Mouse (Mus musculus): Measurements from ENCODE around the gene Olfr506. TPM values are rescaled to one million over a fixed set of nuclear protein-coding genes. Genes with fewer than 3 reads are reported as not detected.
"Not testable (repeated sequence)": the region's sequence is repeated elsewhere in the genome, so short reads cannot be mapped to it uniquely, and the experiment has no call there.

Gene Olfr506
- not detected in 2 replicates for polyA plus RNA-seq (2014; fragmentation: Nextera tagmentation; extraction: Ambion mirVana)

- no peak within 1 kb of the TSS for H3K4me2 ChIP-seq
- no peak for DNase-seq (ENCODE audit: low spot score)
- ATAC-seq (replicated peaks; ENCODE audit: low FRiP score), result no peak
- no peaks in the 10 kb centered on the region for H3K27me3 ChIP-seq (replicated peaks; ENCODE audit: control insufficient read depth, insufficient read depth, low read length)
- no peak within 1 kb of the TSS for H3K9ac ChIP-seq (ENCODE audit: low read depth, low read length)
- no peaks in the 10 kb centered on the region for H3K9me3 ChIP-seq (ENCODE audit: control insufficient read depth, low read length)
- no peak within 1 kb of the TSS for H3K27ac ChIP-seq (ENCODE audit: low read depth, low read length)
- no peak within 1 kb of the TSS for H3K4me3 ChIP-seq (ENCODE audit: low read depth, low read length)
- H3K4me1 ChIP-seq (replicated peaks; ENCODE audit: control insufficient read depth, insufficient read depth, low read length), result no peaks in the 10 kb centered on the region
- no peaks in the 10 kb centered on the region for H3K36me3 ChIP-seq (ENCODE audit: control insufficient read depth, insufficient read depth, low read length)
Observed at GRCm38 (mm10) chr7:108610487-108610886, at the start of gene Olfr506. Gene Olfr506, plus strand, starts transcription at chr7:108610787.

- no peaks in the 10 kb centered on the region for H3K9me3 ChIP-seq (ENCODE audit: control insufficient read depth, low read length)
- ATAC-seq (replicated peaks; ENCODE audit: low FRiP score), result no peak
- 89% methylated on average over 1 of the region's 1 CpGs for WGBS
- no peak within 1 kb of the TSS for H3K4me3 ChIP-seq (ENCODE audit: low read depth, low read length)
- no peak within 1 kb of the TSS for H3K27ac ChIP-seq (ENCODE audit: low read depth, low read length)
- no peaks in the 10 kb centered on the region for H3K36me3 ChIP-seq (ENCODE audit: control insufficient read depth, insufficient read depth, low read length)
- no peak within 1 kb of the TSS for H3K9ac ChIP-seq (ENCODE audit: low read depth, low read length)
- DNase-seq (ENCODE audit: low spot score), result no peak
- H3K27me3 ChIP-seq (replicated peaks; ENCODE audit: control insufficient read depth, insufficient read depth, low read length), result no peaks in the 10 kb centered on the region
- H3K4me2 ChIP-seq, result no peak within 1 kb of the TSS
- no peaks in the 10 kb centered on the region for H3K4me1 ChIP-seq (replicated peaks; ENCODE audit: control insufficient read depth, insufficient read depth, low read length)
Observed at GRCm38 (mm10) chr7:108565693-108566092, 44.9 kb upstream of the Olfr506 start, which contains the start of gene Olfr504. Gene Olfr504, minus strand, starts transcription at chr7:108565793.

GRCm38 (mm10) chr7:108589797-108590196 lies 20.8 kb upstream of the Olfr506 start:
- no peak overlapping the region for H3K4me3 ChIP-seq (ENCODE audit: low read depth, low read length)
- no peak overlapping the region for H3K9ac ChIP-seq (ENCODE audit: low read depth, low read length)
- no peaks in the 10 kb centered on the region for H3K9me3 ChIP-seq (ENCODE audit: control insufficient read depth, low read length)
- H3K27me3 ChIP-seq (replicated peaks; ENCODE audit: control insufficient read depth, insufficient read depth, low read length), result no peaks in the 10 kb centered on the region
- no peak overlapping the region for H3K27ac ChIP-seq (ENCODE audit: low read depth, low read length)
- 88% methylated on average over 1 of the region's 1 CpGs for WGBS
- DNase-seq (ENCODE audit: low spot score) (no peak), ATAC-seq (replicated peaks; ENCODE audit: low FRiP score) (no peak; the same call in 1 of the 2 replicates)
- no peak overlapping the region for H3K4me2 ChIP-seq
- H3K4me1 ChIP-seq (replicated peaks; ENCODE audit: control insufficient read depth, insufficient read depth, low read length), result no peaks in the 10 kb centered on the region
- no peaks in the 10 kb centered on the region for H3K36me3 ChIP-seq (ENCODE audit: control insufficient read depth, insufficient read depth, low read length)

- DNase-seq (ENCODE audit: low spot score); H3K36me3 ChIP-seq (ENCODE audit: control insufficient read depth, insufficient read depth, low read length); H3K27ac ChIP-seq (ENCODE audit: low read depth, low read length); ATAC-seq (replicated peaks; ENCODE audit: low FRiP score); H3K4me3 ChIP-seq (ENCODE audit: low read depth, low read length); H3K4me2 ChIP-seq; H3K4me1 ChIP-seq (replicated peaks; ENCODE audit: control insufficient read depth, insufficient read depth, low read length); H3K27me3 ChIP-seq (replicated peaks; ENCODE audit: control insufficient read depth, insufficient read depth, low read length); H3K9ac ChIP-seq (ENCODE audit: low read depth, low read length); H3K9me3 ChIP-seq (ENCODE audit: control insufficient read depth, low read length): not testable (repeated sequence)
- WGBS, result 77% methylated on average over 3 of the region's 3 CpGs
Observed at GRCm38 (mm10) chr7:108601916-108602315, 8.7 kb upstream of the Olfr506 start.

- H3K36me3 ChIP-seq (ENCODE audit: control insufficient read depth, insufficient read depth, low read length), result no peaks in the 10 kb centered on the region
- H3K9me3 ChIP-seq (ENCODE audit: control insufficient read depth, low read length), result no peaks in the 10 kb centered on the region
- H3K9ac ChIP-seq (ENCODE audit: low read depth, low read length), result no peak overlapping the region
- WGBS, result 85% methylated on average over 2 of the region's 2 CpGs
- DNase-seq (ENCODE audit: low spot score) (no peak), ATAC-seq (replicated peaks; ENCODE audit: low FRiP score) (no peak)
- H3K4me3 ChIP-seq (ENCODE audit: low read depth, low read length), result no peak overlapping the region
- H3K4me1 ChIP-seq (replicated peaks; ENCODE audit: control insufficient read depth, insufficient read depth, low read length), result no peaks in the 10 kb centered on the region
- no peak overlapping the region for H3K4me2 ChIP-seq
- H3K27ac ChIP-seq (ENCODE audit: low read depth, low read length), result no peak overlapping the region
- no peaks in the 10 kb centered on the region for H3K27me3 ChIP-seq (replicated peaks; ENCODE audit: control insufficient read depth, insufficient read depth, low read length)
Observed at GRCm38 (mm10) chr7:108614110-108614509, 3.5 kb downstream of the Olfr506 start.

- WGBS, result 73% methylated on average over 3 of the region's 3 CpGs
- H3K4me3 ChIP-seq (ENCODE audit: low read depth, low read length); H3K9me3 ChIP-seq (ENCODE audit: control insufficient read depth, low read length); ATAC-seq (replicated peaks; ENCODE audit: low FRiP score); H3K27me3 ChIP-seq (replicated peaks; ENCODE audit: control insufficient read depth, insufficient read depth, low read length); H3K27ac ChIP-seq (ENCODE audit: low read depth, low read length); H3K4me1 ChIP-seq (replicated peaks; ENCODE audit: control insufficient read depth, insufficient read depth, low read length); H3K36me3 ChIP-seq (ENCODE audit: control insufficient read depth, insufficient read depth, low read length); H3K9ac ChIP-seq (ENCODE audit: low read depth, low read length); DNase-seq (ENCODE audit: low spot score); H3K4me2 ChIP-seq: not testable (repeated sequence)
Observed at GRCm38 (mm10) chr7:108616781-108617180, 6.2 kb downstream of the Olfr506 start.

GRCm38 (mm10) chr7:108621514-108621913 lies 10.9 kb downstream of the Olfr506 start, which contains the start of gene Olfr507:
Gene Olfr507, plus strand, starts transcription at chr7:108621814.
- Histone ChIP-seq H3K36me3 (ENCODE audit: control insufficient read depth, insufficient read depth, low read length) (no peaks in the 10 kb centered on the region), H3K9ac (ENCODE audit: low read depth, low read length) (no peak within 1 kb of the TSS), H3K4me2 (no peak within 1 kb of the TSS), H3K27ac (ENCODE audit: low read depth, low read length) (no peak within 1 kb of the TSS), H3K4me1 (replicated peaks; ENCODE audit: control insufficient read depth, insufficient read depth, low read length) (no peaks in the 10 kb centered on the region), H3K27me3 (replicated peaks; ENCODE audit: control insufficient read depth, insufficient read depth, low read length) (no peaks in the 10 kb centered on the region), H3K4me3 (ENCODE audit: low read depth, low read length) (no peak within 1 kb of the TSS), H3K9me3 (ENCODE audit: control insufficient read depth, low read length) (no peaks in the 10 kb centered on the region)
- WGBS, result 74% methylated on average over 2 of the region's 2 CpGs
- ATAC-seq (replicated peaks; ENCODE audit: low FRiP score), result no peak
- DNase-seq (ENCODE audit: low spot score), result no peak

GRCm38 (mm10) chr7:108629694-108630093 lies 19.1 kb downstream of the Olfr506 start, which contains the start of gene Olfr508:
Gene Olfr508, plus strand, starts transcription at chr7:108629994.
- no peak for DNase-seq (ENCODE audit: low spot score)
- 74% methylated on average over 3 of the region's 3 CpGs for WGBS
- Histone ChIP-seq H3K27me3 (replicated peaks; ENCODE audit: control insufficient read depth, insufficient read depth, low read length) (no peaks in the 10 kb centered on the region), H3K27ac (ENCODE audit: low read depth, low read length) (no peak within 1 kb of the TSS), H3K9ac (ENCODE audit: low read depth, low read length) (no peak within 1 kb of the TSS), H3K4me1 (replicated peaks; ENCODE audit: control insufficient read depth, insufficient read depth, low read length) (no peaks in the 10 kb centered on the region), H3K4me2 (no peak within 1 kb of the TSS), H3K36me3 (ENCODE audit: control insufficient read depth, insufficient read depth, low read length) (no peaks in the 10 kb centered on the region), H3K4me3 (ENCODE audit: low read depth, low read length) (no peak within 1 kb of the TSS), H3K9me3 (ENCODE audit: control insufficient read depth, low read length) (no peaks in the 10 kb centered on the region)
- no peak for ATAC-seq (replicated peaks; ENCODE audit: low FRiP score)

- Histone ChIP-seq H3K9ac (ENCODE audit: low read depth, low read length) (no peak within 1 kb of the TSS), H3K4me3 (ENCODE audit: low read depth, low read length) (no peak within 1 kb of the TSS), H3K4me2 (no peak within 1 kb of the TSS), H3K9me3 (ENCODE audit: control insufficient read depth, low read length) (no peaks in the 10 kb centered on the region), H3K27me3 (replicated peaks; ENCODE audit: control insufficient read depth, insufficient read depth, low read length) (no peaks in the 10 kb centered on the region), H3K4me1 (replicated peaks; ENCODE audit: control insufficient read depth, insufficient read depth, low read length) (no peaks in the 10 kb centered on the region), H3K27ac (ENCODE audit: low read depth, low read length) (no peak within 1 kb of the TSS), H3K36me3 (ENCODE audit: control insufficient read depth, insufficient read depth, low read length) (no peaks in the 10 kb centered on the region)
- DNase-seq (ENCODE audit: low spot score) (no peak), ATAC-seq (replicated peaks; ENCODE audit: low FRiP score) (no peak)
Observed at GRCm38 (mm10) chr7:108651806-108652205, 41.2 kb downstream of the Olfr506 start, which contains the start of gene Olfr509. Gene Olfr509, minus strand, starts transcription at chr7:108651906.

All from liver, embryonic 11.5 days (tissue).